Comparison of ENCODE assay signal across 18 mouse cellular contexts in genomic region chr5:115177866-115178265, GRCm38 (mm10). TPM values are rescaled to one million over a fixed set of nuclear protein-coding genes. Genes with fewer than 3 reads are reported as not detected.
"Had no signal": no experiment of that assay in that cellular context is flagged by ENCODE, and none has a peak within 500 bp of the region (broad histone marks: within the 10 kb centered on the region; RNA-seq: fewer than 3 reads in every experiment).

No protein-coding gene starts in this region.

- DNase-seq: retina, postnatal 1 day; right cerebral cortex, adult 18-20 months; right cerebral cortex, postnatal 14 days; right cerebral cortex, postnatal 25 days; right cerebral cortex, postnatal 4 days; spleen, adult 18-20 months; thymus, adult 18-20 months; thymus, adult 2 months; thymus, postnatal 14 days; thymus, postnatal 25 days; thymus, postnatal 36 days; thymus, postnatal 4 days had no signal

- H3K9me3 ChIP-seq: neural tube, embryonic 12.5 days; neural tube, embryonic 13.5 days; neural tube, embryonic 15.5 days; stomach, embryonic 15.5 days had no signal

- H3K4me3 ChIP-seq: neural tube, embryonic 12.5 days; neural tube, embryonic 13.5 days; neural tube, embryonic 15.5 days; stomach, embryonic 15.5 days had no signal

- H3K36me3 ChIP-seq: neural tube, embryonic 12.5 days; neural tube, embryonic 15.5 days; stomach, embryonic 15.5 days had no signal

- H3K27ac ChIP-seq: neural tube, embryonic 12.5 days; neural tube, embryonic 13.5 days; neural tube, embryonic 15.5 days; stomach, embryonic 15.5 days; stomach, postnatal 0 days had no signal

- H3K9ac ChIP-seq: neural tube, embryonic 12.5 days; neural tube, embryonic 13.5 days; neural tube, embryonic 15.5 days; stomach, embryonic 15.5 days had no signal

- H3K27me3 ChIP-seq: neural tube, embryonic 12.5 days; neural tube, embryonic 13.5 days; neural tube, embryonic 15.5 days; stomach, embryonic 15.5 days had no signal

- H3K4me2 ChIP-seq: neural tube, embryonic 12.5 days; neural tube, embryonic 13.5 days; neural tube, embryonic 15.5 days; stomach, embryonic 15.5 days had no signal

RNA-seq across cellular contexts. Expression of gene Cabp1, which starts 16.3 kb away (rescaled TPM):
- total RNA-seq: neutrophil, adult 5-6 weeks had no signal
